Comparison of ENCODE assay signal across 23 mouse cellular contexts in genomic region chr7:84168355-84168754, GRCm38 (mm10). TPM values are rescaled to one million over a fixed set of nuclear protein-coding genes. Genes with fewer than 3 reads are reported as not detected.
DNase-seq lines count a peak whose midpoint lies in the region; ATAC-seq and TF ChIP-seq lines count a peak whose summit lies in the region.
"Had no signal": no experiment of that assay in that cellular context is flagged by ENCODE, and none has a peak within 500 bp of the region (broad histone marks: within the 10 kb centered on the region; RNA-seq: fewer than 3 reads in every experiment).

No protein-coding gene starts in this region.

- peak overlapping the region; percentile 54; the same call in 1 of the 2 replicates for H3K27ac ChIP-seq in liver, adult 2 months (replicated peaks; ENCODE audit: insufficient read depth, low read depth, low read length)
- no peak overlapping the region for H3K27ac ChIP-seq in liver, postnatal 0 days (ENCODE audit: low read depth)
- H3K27ac ChIP-seq in MEL (ENCODE audit: control insufficient read depth, low read depth, low read length), result peak overlapping the region; percentile 45; the same call in 1 of the 2 replicates
- H3K27ac ChIP-seq in forebrain, embryonic 10.5 days, result no peak overlapping the region

- WGBS in liver, adult 2 months, result 93% methylated on average over 2 of the region's 2 CpGs
- WGBS in liver, postnatal 0 days (ENCODE audit: insufficient replicate concordance), result 71% methylated on average over 2 of the region's 2 CpGs
- WGBS in forebrain, embryonic 10.5 days, result 83% methylated on average over 2 of the region's 2 CpGs

- H3K27me3 ChIP-seq in liver, adult 2 months (ENCODE audit: control insufficient read depth, insufficient read depth, low read length), result no peaks in the 10 kb centered on the region
- no peaks in the 10 kb centered on the region for H3K27me3 ChIP-seq in liver, postnatal 0 days (ENCODE audit: insufficient read depth, low read length)
- H3K27me3 ChIP-seq in G1E (ENCODE audit: insufficient read depth, low read length) (peaks cover 19% of the 10 kb centered on the region), MEL (ENCODE audit: control insufficient read depth in 1 of 2, insufficient read depth in 2 of 2, low read length in 2 of 2) (no peaks in the 10 kb centered on the region; a peak in 1 of 4 replicates)
- H3K27me3 ChIP-seq in forebrain, embryonic 10.5 days (ENCODE audit: poor library complexity, severe bottlenecking), result no peaks in the 10 kb centered on the region
- H3K27me3 ChIP-seq: CH12.LX, Patski had no signal

- TF ChIP-seq POLR2A in liver, adult 2 months (IDR thresholded peaks at IDR 0.05; ENCODE audit: extremely low read depth, insufficient read depth, low read length), result no peak
- no peak for TF ChIP-seq POLR2A in MEL (IDR thresholded peaks at IDR 0.05; ENCODE audit: control insufficient read depth in 1 of 2, insufficient read depth in 1 of 2, low read depth in 1 of 2, low read length in 2 of 2, poor library complexity in 1 of 2)

- no peaks in the 10 kb centered on the region for H3K9me3 ChIP-seq in liver, postnatal 0 days (ENCODE audit: low read length)
- H3K9me3 ChIP-seq in G1E (replicated peaks) (no peaks in the 10 kb centered on the region), MEL (replicated peaks; ENCODE audit: insufficient read depth, low read length) (no peaks in the 10 kb centered on the region)
- H3K9me3 ChIP-seq in forebrain, embryonic 10.5 days, result no peaks in the 10 kb centered on the region

- no peak for TF ChIP-seq RAD21 in MEL (IDR thresholded peaks at IDR 0.05; ENCODE audit: low read depth, low read length)

- no peak overlapping the region for H3K4me2 ChIP-seq in liver, postnatal 0 days (ENCODE audit: low read depth, low read length)

- no peaks in the 10 kb centered on the region for H3K79me2 ChIP-seq in liver, adult 2 months (ENCODE audit: control insufficient read depth, insufficient read depth, low read length)
- H3K79me2 ChIP-seq in MEL (ENCODE audit: control insufficient read depth, insufficient read depth, low read length, poor library complexity), result no peaks in the 10 kb centered on the region

- no peak for ATAC-seq in liver, postnatal 0 days
- peak; percentile 22; the same call in 1 of the 2 replicates for ATAC-seq in G1E (ENCODE audit: extremely low read depth, insufficient number of reproducible peaks, low FRiP score, poor library complexity, severe bottlenecking)
- ATAC-seq: activated CD4-positive, CD25-positive, alpha-beta regulatory T cell, adult 4 months; CD4-positive, CD25-positive, alpha-beta regulatory T cell, adult 4 months; Patski had no signal

- TF ChIP-seq EP300 in liver, postnatal 0 days (IDR thresholded peaks at IDR 0.05; ENCODE audit: low read depth), result no peak
- peak; percentile 50 to 62; a peak in 3 of 4 replicates for TF ChIP-seq EP300 in MEL (IDR thresholded peaks at IDR 0.05; ENCODE audit: low read depth in 1 of 2, low read length in 2 of 2)

- no peak overlapping the region for H3K4me3 ChIP-seq in liver, adult 2 months (ENCODE audit: insufficient read depth, low read depth, low read length)
- H3K4me3 ChIP-seq in liver, postnatal 0 days (ENCODE audit: low read depth, low read length), result no peak overlapping the region
- H3K4me3 ChIP-seq in G1E (ENCODE audit: low read depth, low read length) (no peak overlapping the region), MEL (ENCODE audit: control insufficient read depth in 1 of 2, insufficient read depth in 1 of 2, low read depth in 2 of 2, low read length in 2 of 2) (no peak overlapping the region)
- H3K4me3 ChIP-seq in forebrain, embryonic 10.5 days, result no peak overlapping the region

- H3K9ac ChIP-seq in liver, adult 2 months (ENCODE audit: low read depth, low read length), result no peak overlapping the region
- no peak overlapping the region for H3K9ac ChIP-seq in liver, postnatal 0 days (replicated peaks)
- H3K9ac ChIP-seq in MEL (ENCODE audit: control insufficient read depth, low read depth, low read length, poor library complexity, severe bottlenecking), result no peak overlapping the region

- peaks cover 30% of the 10 kb centered on the region for H3K4me1 ChIP-seq in liver, adult 2 months (ENCODE audit: control insufficient read depth, insufficient read depth, low read length)
- H3K4me1 ChIP-seq in liver, postnatal 0 days (ENCODE audit: insufficient read depth), result peaks cover 32% of the 10 kb centered on the region
- H3K4me1 ChIP-seq in G1E (ENCODE audit: insufficient read depth, low read depth, low read length) (no peaks in the 10 kb centered on the region), MEL (ENCODE audit: control insufficient read depth in 1 of 2, insufficient read depth in 2 of 2, low read length in 2 of 2) (peaks cover 0 to 23% of the 10 kb centered on the region in 2 experiments)
- no peaks in the 10 kb centered on the region for H3K4me1 ChIP-seq in forebrain, embryonic 10.5 days

- TF ChIP-seq CTCF in liver, adult 2 months (IDR thresholded peaks at IDR 0.05; ENCODE audit: low read depth, low read length), result no peak
- TF ChIP-seq CTCF in liver, postnatal 0 days (IDR thresholded peaks at IDR 0.05; ENCODE audit: low read depth), result no peak
- TF ChIP-seq CTCF in G1E (IDR thresholded peaks at IDR 0.05; ENCODE audit: low read depth, low read length), result no peak
- no peak for TF ChIP-seq CTCF in MEL (IDR thresholded peaks at IDR 0.05 in 2 of 3, conservative IDR thresholded peaks at IDR 0.05 in 1 of 3; ENCODE audit: control insufficient read depth in 1 of 3, insufficient read depth in 1 of 3, low read depth in 2 of 3, low read length in 3 of 3, poor library complexity in 1 of 3, severe bottlenecking in 1 of 3)

- peak; percentile 4 for DNase-seq in heart, adult 11 months
- DNase-seq in heart, postnatal 4 days, result no peak
- no peak for DNase-seq in liver, adult 2 months (ENCODE audit: extremely low read depth, low read depth, low spot score)
- no peak for DNase-seq in liver, postnatal 0 days
- no peak for DNase-seq in G1E (ENCODE audit: low spot score)
- peak; percentile 51 for DNase-seq in MEL (ENCODE audit: low read depth, low spot score)
- DNase-seq in forebrain, embryonic 10.5 days (ENCODE audit: extremely low spot score, low spot score), result no peak
- no peak for DNase-seq in cerebellum, adult 18-20 months
- DNase-seq: adrenal gland, adult 2 months; adrenal gland, adult 8-10 months; adrenal gland, postnatal 10 days; adrenal gland, postnatal 14 days; adrenal gland, postnatal 25 days; adrenal gland, postnatal 36 days; B cell, adult 2 months; cerebellum, adult 11 months; cerebellum, adult 11-12 months; cerebellum, adult 2 months; cerebellum, adult 8-10 months had no signal

- no peaks in the 10 kb centered on the region for H3K36me3 ChIP-seq in liver, adult 2 months (ENCODE audit: control insufficient read depth, insufficient read depth, low read length)
- H3K36me3 ChIP-seq in liver, postnatal 0 days (replicated peaks; ENCODE audit: insufficient read depth, low read length), result no peaks in the 10 kb centered on the region
- H3K36me3 ChIP-seq in G1E (replicated peaks), result no peaks in the 10 kb centered on the region
- H3K36me3 ChIP-seq in MEL (ENCODE audit: control insufficient read depth in 1 of 2, insufficient read depth in 2 of 2, low read length in 2 of 2), result peaks cover 0 to 30% of the 10 kb centered on the region in 2 experiments; a peak in 2 of 4 replicates
- no peaks in the 10 kb centered on the region for H3K36me3 ChIP-seq in forebrain, embryonic 10.5 days (replicated peaks)

TF ChIP-seq in MEL, 35 proteins besides CTCF, POLR2A, EP300 and RAD21 (continues in another document):
- TF ChIP-seq BHLHE40 (IDR thresholded peaks at IDR 0.05; ENCODE audit: borderline replicate concordance, low read depth, low read length) (no peak), ZNF384 (IDR thresholded peaks at IDR 0.05; ENCODE audit: low read depth, low read length) (no peak), NELFE (IDR thresholded peaks at IDR 0.05; ENCODE audit: low read depth, low read length) (no peak), POLR2AphosphoS2 (IDR thresholded peaks at IDR 0.05; ENCODE audit: low read length) (no peak), TBP (IDR thresholded peaks at IDR 0.05; ENCODE audit: low read depth, low read length) (no peak), CHD1 (IDR thresholded peaks at IDR 0.05; ENCODE audit: low read depth, low read length) (no peak), NRF1 (IDR thresholded peaks at IDR 0.05; ENCODE audit: insufficient read depth, low read depth, low read length, poor library complexity, severe bottlenecking) (no peak), ZMIZ1 (IDR thresholded peaks at IDR 0.05; ENCODE audit: low read depth, low read length) (no peak), MAZ (IDR thresholded peaks at IDR 0.05; ENCODE audit: low read depth, low read length) (no peak), SMC3 (IDR thresholded peaks at IDR 0.05; ENCODE audit: low read depth, low read length) (no peak), KAT2A (conservative IDR thresholded peaks at IDR 0.05; ENCODE audit: low read depth, low read length) (no peak), TCF12 (IDR thresholded peaks at IDR 0.05; ENCODE audit: low read depth, low read length) (peak; percentile 63), ZC3H11A (IDR thresholded peaks at IDR 0.05; ENCODE audit: low read depth, low read length) (no peak), SIN3A (IDR thresholded peaks at IDR 0.05; ENCODE audit: low read length) (peak; percentile 55), GABPA (IDR thresholded peaks at IDR 0.05; ENCODE audit: low read depth, low read length) (no peak), ELF1 (IDR thresholded peaks at IDR 0.05; ENCODE audit: low read depth, low read length) (no peak), USF1 (IDR thresholded peaks at IDR 0.05; ENCODE audit: low read depth, low read length) (no peak), USF2 (IDR thresholded peaks at IDR 0.05; ENCODE audit: borderline replicate concordance in 1 of 2, insufficient read depth in 1 of 2, low read depth in 1 of 2, low read length in 2 of 2) (no peak), POLR2AphosphoS5 (IDR thresholded peaks at IDR 0.05; ENCODE audit: borderline replicate concordance, low read depth, low read length) (no peak), RCOR1 (IDR thresholded peaks at IDR 0.05; ENCODE audit: low read depth, low read length) (0 out of 2 replicates have a peak, but pooled peaks have one; percentile 13), CHD2 (IDR thresholded peaks at IDR 0.05; ENCODE audit: low read length) (no peak)

RNA-seq across cellular contexts. Expression of gene Abhd17c, which starts 16.7 kb away (rescaled TPM):
- 10 to 100 TPM; 58.0 to 58.6 TPM for total RNA-seq in heart, postnatal 4 days (2021)
- total RNA-seq in liver, adult 2 months (2014; rRNA removed), result 32.4 and 49.3 TPM in 2 replicates
- 102 and 104 TPM in 2 replicates for polyA plus RNA-seq in liver, adult 2 months (2012; rRNA removed)
- 36.4 and 37.9 TPM in 2 replicates for polyA plus RNA-seq in liver, postnatal 0 days (2015; fragmentation: Nextera tagmentation; extraction: Ambion mirVana)
- total RNA-seq in G1E (2014; fragmentation: Nextera tagmentation), result 22.8 and 30.6 TPM in 2 replicates
- 12.7 and 13.5 TPM in 2 replicates for total RNA-seq in G1E (2017)
- 26.3 and 28.1 TPM in 2 replicates for polyA plus RNA-seq in G1E (2012)
- 33.5 and 34.0 TPM in 2 replicates for total RNA-seq in MEL (2012; rRNA removed)
- polyA plus RNA-seq in MEL (2012; ENCODE audit: insufficient read depth in 1 of 2, insufficient read length in 2 of 2, low read depth in 1 of 2, low replicate concordance in 2 of 2, missing spikeins in 1 of 2), result 10 to 100 TPM in 1 of 2 experiments, not detected in 1; 55.7 TPM
- polyA plus RNA-seq in forebrain, embryonic 10.5 days (2016; fragmentation: Nextera tagmentation; extraction: Ambion mirVana), result 12.3 and 15.7 TPM in 2 replicates

Comparison
In these comparisons a context has a peak if more than half of its experiments do, and no peak if none do; other contexts are left out.
1. DNase-seq: peak in heart, adult 11 months (single experiment) and MEL (single experiment); none in heart, postnatal 4 days (single experiment), liver, adult 2 months (single experiment), liver, postnatal 0 days (single experiment), G1E (single experiment), forebrain, embryonic 10.5 days (single experiment) and cerebellum, adult 18-20 months (0 of 2).
2. H3K27ac ChIP-seq: peak in liver, adult 2 months (single experiment) and MEL (single experiment); none in liver, postnatal 0 days (single experiment) and forebrain, embryonic 10.5 days (single experiment).